In the genomic region with DNA sequence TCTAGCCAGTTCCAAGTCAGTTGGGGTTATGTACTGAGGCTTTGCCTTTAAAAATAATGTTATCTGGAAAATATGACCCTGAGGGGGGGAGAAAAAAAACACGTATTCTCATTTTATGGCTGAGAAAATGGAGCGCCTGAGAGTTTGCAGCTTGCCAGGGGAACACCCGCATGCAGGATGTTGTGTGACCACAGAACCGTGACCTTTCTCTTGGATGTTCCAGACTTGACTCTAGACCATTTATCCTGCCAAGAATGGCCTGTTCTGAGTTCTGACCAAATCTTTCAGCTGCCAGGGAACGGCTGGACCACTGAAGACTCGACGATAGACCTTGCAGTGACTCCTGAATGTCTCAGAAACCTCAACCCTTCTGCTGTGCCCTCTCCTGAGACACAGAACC, we compare ENCODE assay signal across 13 mouse cellular contexts. TPM values are rescaled to one million over a fixed set of nuclear protein-coding genes. Genes with fewer than 3 reads are reported as not detected.
DNase-seq lines count a peak whose midpoint lies in the region; ATAC-seq and TF ChIP-seq lines count a peak whose summit lies in the region.
"Had no signal": no experiment of that assay in that cellular context is flagged by ENCODE, and none has a peak within 500 bp of the region (broad histone marks: within the 10 kb centered on the region; RNA-seq: fewer than 3 reads in every experiment).

No protein-coding gene starts in this region.

- no peaks in the 10 kb centered on the region for H3K9me3 ChIP-seq in lung, postnatal 0 days (ENCODE audit: low read length)
- no peaks in the 10 kb centered on the region for H3K9me3 ChIP-seq in intestine, embryonic 16.5 days (ENCODE audit: control insufficient read depth, low read length)
- H3K9me3 ChIP-seq: midbrain, embryonic 12.5 days; neural tube, embryonic 13.5 days had no signal

- DNase-seq in heart, adult 2 months = peak in 1 of 2 experiments; percentile 68
- DNase-seq in heart, postnatal 4 days = no peak
- peak; percentile 73 for DNase-seq in adipocyte (ENCODE audit: low spot score)
- peak; percentile 59 to 66 for DNase-seq in heart, postnatal 10 days
- DNase-seq in lung, postnatal 0 days (ENCODE audit: low spot score) = peak; percentile 57
- DNase-seq in thymus, postnatal 36 days = no peak

- peak overlapping the region; percentile 84 for H3K27ac ChIP-seq in heart, adult 2 months
- H3K27ac ChIP-seq in lung, postnatal 0 days (ENCODE audit: low read length) = no peak overlapping the region
- H3K27ac ChIP-seq in intestine, embryonic 16.5 days (ENCODE audit: low read length) = no peak overlapping the region
- H3K27ac ChIP-seq: hindbrain, embryonic 14.5 days; midbrain, embryonic 12.5 days; neural tube, embryonic 13.5 days had no signal

- WGBS in heart, adult 2 months = 29% methylated on average over 7 of the region's 7 CpGs
- 47% methylated on average over 7 of the region's 7 CpGs for WGBS in lung, postnatal 0 days
- WGBS in intestine, embryonic 16.5 days = 70% methylated on average over 7 of the region's 7 CpGs

- no peak for TF ChIP-seq CTCF in heart, adult 2 months (IDR thresholded peaks at IDR 0.05)
- TF ChIP-seq CTCF in lung, postnatal 0 days (IDR thresholded peaks at IDR 0.05) = no peak

- no peaks in the 10 kb centered on the region for H3K79me2 ChIP-seq in heart, adult 2 months (replicated peaks; ENCODE audit: control insufficient read depth, insufficient read depth, low read length)

- TF ChIP-seq EP300 in heart, adult 2 months (IDR thresholded peaks at IDR 0.05; ENCODE audit: insufficient read depth, low read depth, low read length) = peak; percentile 60; the same call in 1 of the 2 replicates
- no peak for TF ChIP-seq EP300 in lung, postnatal 0 days (IDR thresholded peaks at IDR 0.05)

- ATAC-seq in lung, postnatal 0 days = peak; percentile 43; the same call in 1 of the 2 replicates
- ATAC-seq in intestine, embryonic 16.5 days = no peak

- intact Hi-C loops in heart, adult 2 months (cut with DNase I) = no loop called here
- intact Hi-C loops in heart, postnatal 10 days (cut with DNase I) = no loop called here

- H3K4me1 ChIP-seq in heart, adult 2 months (ENCODE audit: control insufficient read depth, insufficient read depth, low read length) = peaks cover 28% of the 10 kb centered on the region
- H3K4me1 ChIP-seq in lung, postnatal 0 days (ENCODE audit: insufficient read depth, low read depth, low read length) = peaks cover 4% of the 10 kb centered on the region; the same call in 1 of the 2 replicates
- no peaks in the 10 kb centered on the region for H3K4me1 ChIP-seq in intestine, embryonic 16.5 days (ENCODE audit: control insufficient read depth, insufficient read depth, low read length)
- H3K4me1 ChIP-seq: midbrain, embryonic 12.5 days; neural tube, embryonic 13.5 days had no signal

- no peak overlapping the region for H3K4me3 ChIP-seq in heart, adult 2 months
- no peak overlapping the region for H3K4me3 ChIP-seq in lung, postnatal 0 days (ENCODE audit: low read depth, low read length)
- no peak overlapping the region for H3K4me3 ChIP-seq in intestine, embryonic 16.5 days (ENCODE audit: low read length)
- H3K4me3 ChIP-seq: midbrain, embryonic 12.5 days; neural tube, embryonic 13.5 days had no signal

- no peak for TF ChIP-seq POLR2A in heart, adult 2 months (IDR thresholded peaks at IDR 0.05; ENCODE audit: insufficient read depth, low read depth, low read length)

- no peaks in the 10 kb centered on the region for H3K27me3 ChIP-seq in heart, adult 2 months (ENCODE audit: control insufficient read depth, insufficient read depth, low read length)
- no peaks in the 10 kb centered on the region for H3K27me3 ChIP-seq in lung, postnatal 0 days (replicated peaks; ENCODE audit: insufficient read depth, low read length)
- no peaks in the 10 kb centered on the region for H3K27me3 ChIP-seq in intestine, embryonic 16.5 days (replicated peaks; ENCODE audit: control insufficient read depth, insufficient read depth, low read length)
- H3K27me3 ChIP-seq: midbrain, embryonic 12.5 days had no signal

- peaks cover 16% of the 10 kb centered on the region; the same call in 1 of the 2 replicates for H3K36me3 ChIP-seq in heart, adult 2 months (ENCODE audit: control insufficient read depth, insufficient read depth, low read length)
- H3K36me3 ChIP-seq in lung, postnatal 0 days (ENCODE audit: insufficient read depth, low read length) = no peaks in the 10 kb centered on the region
- no peaks in the 10 kb centered on the region for H3K36me3 ChIP-seq in intestine, embryonic 16.5 days (ENCODE audit: control insufficient read depth, insufficient read depth, low read length)

- no peak overlapping the region; the same call in 1 of the 2 replicates for H3K9ac ChIP-seq in heart, adult 2 months (ENCODE audit: low read depth, low read length)
- no peak overlapping the region for H3K9ac ChIP-seq in lung, postnatal 0 days (replicated peaks; ENCODE audit: low read depth)
- no peak overlapping the region for H3K9ac ChIP-seq in intestine, embryonic 16.5 days (ENCODE audit: low read depth, low read length)
- H3K9ac ChIP-seq: hindbrain, embryonic 14.5 days; midbrain, embryonic 12.5 days; neural tube, embryonic 13.5 days had no signal

- H3K4me2 ChIP-seq in lung, postnatal 0 days (replicated peaks; ENCODE audit: low read depth, low read length) = no peak overlapping the region
- no peak overlapping the region for H3K4me2 ChIP-seq in intestine, embryonic 16.5 days (ENCODE audit: low read depth, low read length)
- H3K4me2 ChIP-seq: hindbrain, embryonic 14.5 days; midbrain, embryonic 12.5 days; neural tube, embryonic 13.5 days had no signal

RNA-seq across cellular contexts. Expression of a gene that starts 11.9 kb away (rescaled TPM):
- total RNA-seq in heart, adult 2 months (2021) = 10 to 100 TPM; 51.6 to 70.1 TPM
- 102 and 143 TPM in 2 replicates for polyA plus RNA-seq in heart, adult 2 months (2012; rRNA removed)
- 10 to 100 TPM; 32.3 to 36.2 TPM for total RNA-seq in heart, postnatal 4 days (2021)
- total RNA-seq in heart, postnatal 10 days (2021) = 10 to 100 TPM; 64.4 to 75.9 TPM
- 2.1 and 2.4 TPM in 2 replicates for polyA plus RNA-seq in lung, postnatal 0 days (2015; fragmentation: Nextera tagmentation; extraction: Ambion mirVana)
- polyA plus RNA-seq in intestine, embryonic 16.5 days (2015; fragmentation: Nextera tagmentation; extraction: Ambion mirVana) = 1.9 and 2.0 TPM in 2 replicates
- total RNA-seq: CH12.LX; layer of hippocampus, adult 18-20 months; left cerebral cortex, postnatal 25 days had no signal

RNA-seq across cellular contexts. Expression of a gene that starts 24.9 kb away (rescaled TPM):
- total RNA-seq in heart, adult 2 months (2021) = 1 to 10 TPM; 1.4 to 1.5 TPM
- 4.5 and 5.3 TPM in 2 replicates for polyA plus RNA-seq in heart, adult 2 months (2012; rRNA removed)
- 1 to 10 TPM; 6.2 to 7.4 TPM for total RNA-seq in heart, postnatal 4 days (2021)
- 1 to 10 TPM; 5.5 to 7.4 TPM for total RNA-seq in heart, postnatal 10 days (2021)
- polyA plus RNA-seq in lung, postnatal 0 days (2015; fragmentation: Nextera tagmentation; extraction: Ambion mirVana) = 0.84 and 2.2 TPM in 2 replicates
- polyA plus RNA-seq in intestine, embryonic 16.5 days (2015; fragmentation: Nextera tagmentation; extraction: Ambion mirVana) = 5.7 and 6.5 TPM in 2 replicates

RNA-seq across cellular contexts. Expression of a gene that starts 35.1 kb away (rescaled TPM):
- total RNA-seq in heart, adult 2 months (2021) = 1 to 10 TPM; 2.3 to 2.6 TPM
- 5.3 and 5.6 TPM in 2 replicates for polyA plus RNA-seq in heart, adult 2 months (2012; rRNA removed)
- total RNA-seq in heart, postnatal 4 days (2021) = 1 to 10 TPM; 6.1 to 7.3 TPM
- 1 to 10 TPM; 4.0 to 4.1 TPM for total RNA-seq in heart, postnatal 10 days (2021)
- 3.9 TPM in 2 replicates for polyA plus RNA-seq in lung, postnatal 0 days (2015; fragmentation: Nextera tagmentation; extraction: Ambion mirVana)
- 5.8 and 6.2 TPM in 2 replicates for polyA plus RNA-seq in intestine, embryonic 16.5 days (2015; fragmentation: Nextera tagmentation; extraction: Ambion mirVana)

RNA-seq across cellular contexts. Expression of a gene that starts 47.9 kb away (rescaled TPM):
- total RNA-seq in heart, adult 2 months (2021) = not detected
- polyA plus RNA-seq in heart, adult 2 months (2012; rRNA removed) = not detected in 2 replicates
- total RNA-seq in heart, postnatal 4 days (2021) = not detected
- not detected for total RNA-seq in heart, postnatal 10 days (2021)
- polyA plus RNA-seq in lung, postnatal 0 days (2015; fragmentation: Nextera tagmentation; extraction: Ambion mirVana) = 2.6 and 4.2 TPM in 2 replicates
- polyA plus RNA-seq in intestine, embryonic 16.5 days (2015; fragmentation: Nextera tagmentation; extraction: Ambion mirVana) = 3.9 and 6.0 TPM in 2 replicates
- total RNA-seq: CH12.LX; layer of hippocampus, adult 18-20 months; left cerebral cortex, postnatal 25 days had no signal
- polyA plus RNA-seq: hindbrain, embryonic 14.5 days; midbrain, embryonic 12.5 days; neural tube, embryonic 13.5 days had no signal

RNA-seq across cellular contexts. Expression of a gene that starts 54.4 kb away (rescaled TPM):
- not detected for total RNA-seq in heart, adult 2 months (2021)
- polyA plus RNA-seq in heart, adult 2 months (2012; rRNA removed) = not detected in 2 replicates
- total RNA-seq in heart, postnatal 4 days (2021) = not detected
- not detected for total RNA-seq in heart, postnatal 10 days (2021)
- polyA plus RNA-seq in lung, postnatal 0 days (2015; fragmentation: Nextera tagmentation; extraction: Ambion mirVana) = not detected in 2 replicates
- 62.9 and 67.0 TPM in 2 replicates for polyA plus RNA-seq in intestine, embryonic 16.5 days (2015; fragmentation: Nextera tagmentation; extraction: Ambion mirVana)
- total RNA-seq: CH12.LX; layer of hippocampus, adult 18-20 months; left cerebral cortex, postnatal 25 days had no signal
- polyA plus RNA-seq: midbrain, embryonic 12.5 days; neural tube, embryonic 13.5 days had no signal

Comparison
In these comparisons a context has a peak if more than half of its experiments do, and no peak if none do; other contexts are left out.
1. DNase-seq: peak in adipocyte (single experiment), heart, postnatal 10 days (2 of 2) and lung, postnatal 0 days (single experiment); none in heart, postnatal 4 days (single experiment) and thymus, postnatal 36 days (0 of 2).